In the genomic region with DNA sequence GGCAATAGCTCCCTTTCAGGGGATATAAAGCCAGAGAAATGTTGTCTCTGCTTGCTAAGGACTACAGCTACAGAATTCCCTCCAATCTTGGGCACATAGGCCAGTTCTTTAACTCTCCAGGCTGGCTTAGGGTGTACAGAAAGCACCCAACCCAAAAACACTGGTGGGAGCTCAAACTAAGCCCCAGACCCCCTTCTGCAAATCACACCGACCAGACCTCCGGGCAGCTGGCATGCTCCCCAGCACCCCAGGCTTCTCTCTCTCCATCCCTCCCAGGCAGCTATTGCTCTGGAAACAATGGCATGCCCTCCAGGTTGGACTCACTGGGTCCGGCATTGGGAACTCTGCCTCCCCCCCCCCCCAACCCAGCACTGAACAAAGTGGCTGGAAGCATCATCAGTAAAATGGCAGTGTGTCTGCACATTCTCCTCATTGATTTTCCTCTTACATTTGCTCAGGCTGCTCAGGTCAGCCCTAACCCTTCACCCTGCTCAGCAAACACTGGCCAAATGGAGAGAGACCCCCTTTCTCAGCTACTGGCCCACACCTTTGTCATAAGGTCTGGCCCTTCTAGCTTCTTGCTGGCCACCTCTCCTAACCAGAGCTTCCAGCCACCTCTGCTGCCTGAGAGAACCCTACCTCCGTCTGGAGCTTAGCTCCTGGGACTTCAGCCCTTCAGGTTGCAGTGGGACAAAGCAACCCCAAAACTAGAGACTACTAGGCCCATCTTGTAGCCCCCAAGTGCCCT, we compare ENCODE assay signal across 9 mouse cellular contexts. TPM values are rescaled to one million over a fixed set of nuclear protein-coding genes. Genes with fewer than 3 reads are reported as not detected.
A peak's percentile ranks its signal among the peaks of the same experiment; 100 is the strongest.
DNase-seq lines count a peak whose midpoint lies in the region; ATAC-seq lines count a peak whose summit lies in the region.
"Had no signal": no experiment of that assay in that cellular context is flagged by ENCODE, and none has a peak within 500 bp of the region (broad histone marks: within the 10 kb centered on the region; RNA-seq: fewer than 3 reads in every experiment).

No protein-coding gene starts in this region.

- no peak for DNase-seq in heart, postnatal 14 days
- no peak for DNase-seq in embryonic facial prominence, embryonic 11.5 days (ENCODE audit: low spot score)
- DNase-seq in neural tube, embryonic 10.5 days (ENCODE audit: extremely low spot score, low spot score), result peak; percentile 67
- no peak for DNase-seq in layer of hippocampus, adult 18-20 months (ENCODE audit: low spot score in 2 of 2)
- no peak for DNase-seq in left cerebral cortex, postnatal 4 days
- no peak for DNase-seq in right cerebral cortex, postnatal 14 days

- H3K4me2 ChIP-seq in heart, embryonic 12.5 days, result peak overlapping the region; percentile 20; the same call in 1 of the 2 replicates
- no peak overlapping the region for H3K4me2 ChIP-seq in embryonic facial prominence, embryonic 11.5 days (ENCODE audit: low read depth, low read length)
- H3K4me2 ChIP-seq in intestine, embryonic 16.5 days (ENCODE audit: low read depth, low read length), result peak overlapping the region; percentile 82

- H3K27ac ChIP-seq in heart, embryonic 12.5 days (ENCODE audit: poor library complexity, severe bottlenecking), result no peak overlapping the region
- no peak overlapping the region for H3K27ac ChIP-seq in embryonic facial prominence, embryonic 11.5 days (replicated peaks; ENCODE audit: low read depth, low read length)
- peak overlapping the region; percentile 61 for H3K27ac ChIP-seq in intestine, embryonic 16.5 days (ENCODE audit: low read length)

- 4% methylated on average over 4 of the region's 4 CpGs for WGBS in heart, embryonic 12.5 days
- 0% methylated on average over 4 of the region's 4 CpGs for WGBS in embryonic facial prominence, embryonic 11.5 days
- WGBS in intestine, embryonic 16.5 days, result 37% methylated on average over 4 of the region's 4 CpGs

- peaks cover 97% of the 10 kb centered on the region for H3K27me3 ChIP-seq in heart, embryonic 12.5 days (replicated peaks)
- peaks cover 94% of the 10 kb centered on the region for H3K27me3 ChIP-seq in embryonic facial prominence, embryonic 11.5 days (ENCODE audit: control insufficient read depth, insufficient read depth, low read length)
- H3K27me3 ChIP-seq in intestine, embryonic 16.5 days (replicated peaks; ENCODE audit: control insufficient read depth, insufficient read depth, low read length), result peaks cover 8% of the 10 kb centered on the region

- no peaks in the 10 kb centered on the region for H3K36me3 ChIP-seq in heart, embryonic 12.5 days
- no peaks in the 10 kb centered on the region for H3K36me3 ChIP-seq in embryonic facial prominence, embryonic 11.5 days (replicated peaks; ENCODE audit: control insufficient read depth, insufficient read depth, low read depth, low read length)
- no peaks in the 10 kb centered on the region for H3K36me3 ChIP-seq in intestine, embryonic 16.5 days (ENCODE audit: control insufficient read depth, insufficient read depth, low read length)

- no peak for ATAC-seq in heart, embryonic 12.5 days (ENCODE audit: insufficient number of reproducible peaks, low FRiP score)
- ATAC-seq in embryonic facial prominence, embryonic 11.5 days (replicated peaks; ENCODE audit: insufficient number of reproducible peaks, low FRiP score, low TSS enrichment, low read depth), result no peak
- no peak for ATAC-seq in intestine, embryonic 16.5 days

- no peak overlapping the region for H3K9ac ChIP-seq in heart, embryonic 12.5 days
- 0 out of 2 replicates have a peak overlapping the region, but pooled peaks have one; percentile 15 for H3K9ac ChIP-seq in embryonic facial prominence, embryonic 11.5 days (replicated peaks; ENCODE audit: low read length)
- H3K9ac ChIP-seq in intestine, embryonic 16.5 days (ENCODE audit: low read depth, low read length), result peak overlapping the region; percentile 79

- H3K4me3 ChIP-seq in heart, embryonic 12.5 days, result peak overlapping the region; percentile 5; the same call in 1 of the 2 replicates
- H3K4me3 ChIP-seq in embryonic facial prominence, embryonic 11.5 days (ENCODE audit: low read depth, low read length), result no peak overlapping the region
- H3K4me3 ChIP-seq in intestine, embryonic 16.5 days (ENCODE audit: low read length), result peak overlapping the region; percentile 63

- H3K9me3 ChIP-seq in heart, embryonic 12.5 days (replicated peaks), result no peaks in the 10 kb centered on the region
- H3K9me3 ChIP-seq in embryonic facial prominence, embryonic 11.5 days (replicated peaks; ENCODE audit: control insufficient read depth, low read length), result no peaks in the 10 kb centered on the region
- no peaks in the 10 kb centered on the region for H3K9me3 ChIP-seq in intestine, embryonic 16.5 days (ENCODE audit: control insufficient read depth, low read length)

- peaks cover 6% of the 10 kb centered on the region for H3K4me1 ChIP-seq in heart, embryonic 12.5 days (replicated peaks)
- peaks cover 4% of the 10 kb centered on the region for H3K4me1 ChIP-seq in embryonic facial prominence, embryonic 11.5 days (ENCODE audit: control insufficient read depth, insufficient read depth, low read length)
- peaks cover 44% of the 10 kb centered on the region for H3K4me1 ChIP-seq in intestine, embryonic 16.5 days (ENCODE audit: control insufficient read depth, insufficient read depth, low read length)

- intact Hi-C loops in heart, postnatal 14 days (cut with DNase I), result no loop called here
- intact Hi-C loops in left cerebral cortex, postnatal 4 days (cut with DNase I), result no loop called here

RNA-seq across cellular contexts. Expression of gene 5730596B20Rik, which starts 1.8 kb away (rescaled TPM):
- polyA plus RNA-seq in heart, embryonic 12.5 days (2016; fragmentation: Nextera tagmentation; extraction: Ambion mirVana), result 0.15 and 0.36 TPM in 2 replicates
- under 1 TPM; 0.17 to 0.20 TPM for total RNA-seq in heart, postnatal 14 days (2021)
- polyA plus RNA-seq in embryonic facial prominence, embryonic 11.5 days (2014; fragmentation: Nextera tagmentation; extraction: Ambion mirVana), result 0.13 and 0.22 TPM in 2 replicates
- 1.5 TPM in 2 replicates for polyA plus RNA-seq in intestine, embryonic 16.5 days (2015; fragmentation: Nextera tagmentation; extraction: Ambion mirVana)
- not detected for total RNA-seq in layer of hippocampus, adult 18-20 months (2021)
- not detected for total RNA-seq in left cerebral cortex, postnatal 4 days (2021)
- total RNA-seq: hematopoietic stem cell, adult 5-6 weeks had no signal

RNA-seq across cellular contexts. Expression of gene Hoxa4, which starts 12.5 kb away (rescaled TPM):
- 0.38 and 0.39 TPM in 2 replicates for polyA plus RNA-seq in heart, embryonic 12.5 days (2016; fragmentation: Nextera tagmentation; extraction: Ambion mirVana)
- total RNA-seq in heart, postnatal 14 days (2021), result under 1 TPM; 0.44 to 0.62 TPM
- polyA plus RNA-seq in embryonic facial prominence, embryonic 11.5 days (2014; fragmentation: Nextera tagmentation; extraction: Ambion mirVana), result 0.31 and 0.34 TPM in 2 replicates
- polyA plus RNA-seq in intestine, embryonic 16.5 days (2015; fragmentation: Nextera tagmentation; extraction: Ambion mirVana), result 1.7 and 2.4 TPM in 2 replicates
- not detected for total RNA-seq in layer of hippocampus, adult 18-20 months (2021)
- not detected for total RNA-seq in left cerebral cortex, postnatal 4 days (2021)

RNA-seq across cellular contexts. Expression of gene Hoxa2, which starts 14.5 kb away (rescaled TPM):
- polyA plus RNA-seq in heart, embryonic 12.5 days (2016; fragmentation: Nextera tagmentation; extraction: Ambion mirVana), result 0.98 and 1.2 TPM in 2 replicates
- total RNA-seq in heart, postnatal 14 days (2021), result under 1 TPM; 0.24 to 0.76 TPM
- 19.4 and 24.1 TPM in 2 replicates for polyA plus RNA-seq in embryonic facial prominence, embryonic 11.5 days (2014; fragmentation: Nextera tagmentation; extraction: Ambion mirVana)
- 5.0 and 5.1 TPM in 2 replicates for polyA plus RNA-seq in intestine, embryonic 16.5 days (2015; fragmentation: Nextera tagmentation; extraction: Ambion mirVana)
- not detected for total RNA-seq in layer of hippocampus, adult 18-20 months (2021)
- not detected for total RNA-seq in left cerebral cortex, postnatal 4 days (2021)

RNA-seq across cellular contexts. Expression of gene Hoxa1, which starts 21.0 kb away (rescaled TPM):
- polyA plus RNA-seq in heart, embryonic 12.5 days (2016; fragmentation: Nextera tagmentation; extraction: Ambion mirVana), result 0.89 and 1.3 TPM in 2 replicates
- total RNA-seq in heart, postnatal 14 days (2021), result under 1 TPM; 0.15 to 0.22 TPM
- polyA plus RNA-seq in embryonic facial prominence, embryonic 11.5 days (2014; fragmentation: Nextera tagmentation; extraction: Ambion mirVana), result 1.1 TPM in 2 replicates
- polyA plus RNA-seq in intestine, embryonic 16.5 days (2015; fragmentation: Nextera tagmentation; extraction: Ambion mirVana), result 0.72 and 0.88 TPM in 2 replicates
- not detected for total RNA-seq in layer of hippocampus, adult 18-20 months (2021)
- total RNA-seq in left cerebral cortex, postnatal 4 days (2021), result not detected
- total RNA-seq: hematopoietic stem cell, adult 5-6 weeks had no signal

RNA-seq across cellular contexts. Expression of gene Hoxa5, which starts 25.3 kb away (rescaled TPM):
- 0.96 and 1.7 TPM in 2 replicates for polyA plus RNA-seq in heart, embryonic 12.5 days (2016; fragmentation: Nextera tagmentation; extraction: Ambion mirVana)
- total RNA-seq in heart, postnatal 14 days (2021), result 1 to 10 TPM; 1.4 to 2.1 TPM
- 0.39 and 1.4 TPM in 2 replicates for polyA plus RNA-seq in embryonic facial prominence, embryonic 11.5 days (2014; fragmentation: Nextera tagmentation; extraction: Ambion mirVana)
- 15.3 and 15.5 TPM in 2 replicates for polyA plus RNA-seq in intestine, embryonic 16.5 days (2015; fragmentation: Nextera tagmentation; extraction: Ambion mirVana)
- total RNA-seq in layer of hippocampus, adult 18-20 months (2021), result not detected
- total RNA-seq in left cerebral cortex, postnatal 4 days (2021), result not detected
